Mouse (Mus musculus) heart, postnatal 0 days (tissue): ENCODE results near the gene Gns. TPM values are rescaled to one million over a fixed set of nuclear protein-coding genes. Genes with fewer than 3 reads are reported as not detected.

Experiments used
- ATAC-seq: fragments of 200-750 bp; cut with Nextera tagmentation; 2 replicates; pipeline ENCODE4 v1.8.0; 2017; ENCODE audit warnings: low read depth, moderate number of reproducible peaks, moderate library complexity; ENCODE audit not compliant: insufficient read depth
- DNase-seq: peaks from one replicate; pipeline ENCODE4 v3.0.0-alpha.2; 2016; ENCODE audit warnings: low spot score
- H3K27ac ChIP-seq: fragments of 300-500 bp; sonication (generic); 2 replicates; pipeline ENCODE4 v1.5.1; 2014; ENCODE audit warnings: low read depth, mild to moderate bottlenecking
- H3K27me3 ChIP-seq: fragments of 300-500 bp; sonication (generic); 2 replicates; pipeline ENCODE4 v1.6.1; 2014; ENCODE audit warnings: low read length, mixed read lengths; ENCODE audit not compliant: control insufficient read depth, insufficient read depth
- H3K36me3 ChIP-seq: fragments of 300-500 bp; sonication (generic); replicated peaks from 2 replicates; pipeline ENCODE4 v1.6.1; 2014; ENCODE audit warnings: low read length, mixed read lengths; ENCODE audit not compliant: control insufficient read depth, insufficient read depth
- H3K4me1 ChIP-seq: fragments of 300-500 bp; sonication (generic); 2 replicates; pipeline ENCODE4 v1.6.1; 2014; ENCODE audit warnings: antibody characterized with exemption; ENCODE audit not compliant: control insufficient read depth, insufficient read depth
- H3K4me2 ChIP-seq: fragments of 300-500 bp; sonication (generic); 2 replicates; pipeline ENCODE4 v1.6.1; 2014; ENCODE audit warnings: low read depth, mild to moderate bottlenecking, low read length, moderate library complexity
- H3K4me3 ChIP-seq: fragments of 300-500 bp; sonication (generic); 2 replicates; pipeline ENCODE4 v1.5.1; 2014; ENCODE audit warnings: low read depth, low read length
- H3K9ac ChIP-seq: fragments of 300-500 bp; sonication (generic); replicated peaks from 2 replicates; pipeline ENCODE4 v1.6.1; 2014; ENCODE audit warnings: low read depth, low read length, mixed read lengths
- H3K9me3 ChIP-seq: fragments of 300-500 bp; sonication (generic); replicated peaks from 2 replicates; pipeline ENCODE4 v1.6.1; 2016; ENCODE audit warnings: low read length; ENCODE audit not compliant: control insufficient read depth
- CTCF ChIP-seq: IDR thresholded peaks from 2 replicates; pipeline ENCODE4 v1.5.1; 2016; ENCODE audit warnings: antibody characterized with exemption, control low read depth, low read depth
- EP300 ChIP-seq: IDR thresholded peaks from 2 replicates; pipeline ENCODE4 v1.6.1; 2016; ENCODE audit warnings: antibody characterized with exemption, low read depth
- WGBS: fragments of 180-500 bp; shearing (Covaris S2); extraction: QIAGEN DNeasy Blood & Tissue Kit; methylation state at CpG from one replicate; pipeline ENCODE4 v1.1.7; 2014; 5-methylcytosine and 5-hydroxymethylcytosine counted together
- polyA plus RNA-seq: library from polyadenylated mRNA; unstranded; fragments of >200 nt; fragmentation: Nextera tagmentation; extraction: Ambion mirVana; gene quantifications from 2 replicates; pipeline ENCODE4 v1.2.1, GENCODE M21; 2015
- total RNA-seq: library from RNA; depleted of rRNA; stranded (reverse); fragments of >200 nt; gene quantifications from 2 replicates; pipeline ENCODE4 v1.2.3, GENCODE M21; 2014; ENCODE audit warnings: low replicate concordance

The Gns gene
- total and polyA plus RNA-seq, 2 experiments from 2014 or later = 26.1 to 57.5 TPM

DNA sequence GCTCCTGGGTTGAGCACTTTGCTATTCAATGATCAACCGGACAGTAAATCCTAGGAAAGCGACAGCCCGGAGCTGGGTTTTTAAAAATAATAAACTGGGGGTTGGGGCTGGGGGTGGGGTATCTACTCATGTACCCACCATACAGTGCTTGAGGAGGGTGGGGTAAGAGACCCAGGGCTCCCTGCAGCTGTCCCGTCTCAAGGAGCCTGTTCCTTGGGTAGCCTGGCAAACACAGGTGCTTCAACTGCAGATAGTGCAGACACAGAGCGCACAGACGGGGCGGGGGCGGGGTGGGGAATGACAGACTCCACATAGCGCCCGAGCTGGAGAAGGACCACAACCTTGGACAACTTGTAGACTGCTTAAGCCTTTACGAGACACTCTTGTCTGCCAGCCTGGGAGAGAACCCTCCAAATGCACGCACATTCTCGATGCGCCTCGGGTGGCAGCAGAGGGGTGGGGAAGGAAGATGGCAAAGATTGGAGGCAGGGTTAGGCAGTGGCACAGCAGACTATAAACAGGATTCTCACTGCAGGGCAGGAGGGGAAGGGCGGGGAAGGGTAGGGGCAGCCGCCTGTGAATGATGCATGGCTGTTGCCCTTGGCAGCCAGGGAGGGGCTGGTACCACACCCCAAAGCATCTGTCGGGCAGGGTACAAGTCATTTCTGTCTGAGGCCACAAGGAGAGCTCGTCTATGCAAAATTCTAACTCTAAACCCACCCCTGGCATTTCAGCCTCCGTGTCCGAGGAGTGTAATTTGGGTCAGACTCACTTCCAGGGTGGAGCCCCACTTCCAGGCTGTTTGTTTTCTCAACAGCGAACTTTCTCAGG, 55.0 kb downstream of the Gns start:
- H3K27me3 ChIP-seq = no peaks in the 10 kb centered on the region
- H3K9me3 ChIP-seq = no peaks in the 10 kb centered on the region
- H3K27ac ChIP-seq = no peak overlapping the region; the same call in none of the 2 replicates
- no peak overlapping the region for H3K9ac ChIP-seq
- TF ChIP-seq EP300 (no peak), CTCF (no peak)
- DNase-seq = no peak
- no peak overlapping the region for H3K4me3 ChIP-seq
- 46% methylated on average over 22 of the region's 22 CpGs for WGBS
- peak; percentile 36 for ATAC-seq
- peaks cover 49% of the 10 kb centered on the region for H3K4me1 ChIP-seq
- H3K36me3 ChIP-seq = peaks cover 20% of the 10 kb centered on the region
- H3K4me2 ChIP-seq = no peak overlapping the region

DNA sequence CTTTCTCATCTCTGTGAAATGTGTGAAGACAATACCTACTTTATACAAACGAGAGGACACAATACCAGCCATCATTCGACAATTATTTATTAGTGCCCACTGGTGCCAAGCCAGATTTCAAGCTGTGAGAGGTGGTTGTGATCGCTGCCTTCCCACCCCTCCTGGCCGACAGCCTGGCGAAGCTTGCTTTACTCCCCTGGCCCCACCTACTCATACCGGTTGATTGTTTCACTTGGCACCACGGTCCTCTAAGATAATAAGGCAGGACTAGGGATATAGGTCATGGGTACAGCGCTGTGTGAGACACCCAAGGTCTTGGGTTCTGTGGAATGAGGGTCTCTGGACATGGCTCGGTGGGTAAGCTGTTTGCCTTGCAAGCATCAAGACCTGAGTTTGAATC, 56.1 kb downstream of the Gns start:
- Histone ChIP-seq H3K36me3 (peaks cover 9% of the 10 kb centered on the region), H3K9ac (no peak overlapping the region), H3K4me1 (peaks cover 61% of the 10 kb centered on the region), H3K4me2 (0 out of 2 replicates have a peak overlapping the region, but pooled peaks have one; percentile 4), H3K4me3 (no peak overlapping the region), H3K27me3 (no peaks in the 10 kb centered on the region), H3K27ac (peak overlapping the region; percentile 44; the same call in 1 of the 2 replicates), H3K9me3 (no peaks in the 10 kb centered on the region)
- ATAC-seq (peak; percentile 58; the same call in 1 of the 2 replicates), DNase-seq (peak; percentile 62)
- 21% methylated on average over 9 of the region's 9 CpGs for WGBS
- TF ChIP-seq EP300 (no peak), CTCF (no peak)

DNA sequence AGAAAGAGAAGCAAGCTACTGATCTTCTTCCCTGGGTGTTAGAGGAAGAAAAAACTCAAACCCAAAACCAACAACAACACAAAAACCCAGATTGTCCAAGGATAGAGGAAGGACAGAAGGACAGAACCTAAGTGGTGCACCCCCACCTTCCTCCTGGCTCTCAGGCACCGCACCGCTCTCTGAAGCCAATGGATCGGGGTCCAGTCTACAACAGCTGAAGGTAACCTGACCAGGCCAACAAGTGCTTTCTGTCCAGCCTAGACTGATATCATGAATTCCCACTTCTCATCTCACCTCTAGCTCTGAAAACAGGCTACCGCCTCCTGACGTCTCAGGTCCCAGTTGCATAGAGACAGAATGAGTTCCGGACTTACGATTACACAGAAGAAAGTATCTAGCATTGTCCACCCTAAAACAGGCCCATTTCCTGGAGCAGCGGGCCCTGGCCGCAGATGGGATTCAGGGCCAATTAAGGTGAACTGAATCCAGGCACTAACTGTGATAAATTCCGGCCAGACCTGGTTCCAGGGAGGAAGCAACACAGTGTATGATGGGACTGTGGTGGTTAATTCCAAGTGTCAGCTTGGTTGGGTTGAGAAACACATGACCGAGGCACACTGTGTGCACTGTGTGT, 56.9 kb downstream of the Gns start:
- Histone ChIP-seq H3K4me3 (no peak overlapping the region), H3K4me2 (0 out of 2 replicates have a peak overlapping the region, but pooled peaks have one; percentile 4), H3K9ac (no peak overlapping the region), H3K27ac (0 out of 2 replicates have a peak overlapping the region, but pooled peaks have one; percentile 44), H3K4me1 (peaks cover 68% of the 10 kb centered on the region), H3K36me3 (peaks cover 3% of the 10 kb centered on the region; the same call in 1 of the 2 replicates), H3K9me3 (no peaks in the 10 kb centered on the region), H3K27me3 (no peaks in the 10 kb centered on the region)
- 70% methylated on average over 11 of the region's 11 CpGs for WGBS
- TF ChIP-seq EP300 = no peak
- TF ChIP-seq CTCF = no peak
- DNase-seq = no peak
- ATAC-seq = no peak

DNA sequence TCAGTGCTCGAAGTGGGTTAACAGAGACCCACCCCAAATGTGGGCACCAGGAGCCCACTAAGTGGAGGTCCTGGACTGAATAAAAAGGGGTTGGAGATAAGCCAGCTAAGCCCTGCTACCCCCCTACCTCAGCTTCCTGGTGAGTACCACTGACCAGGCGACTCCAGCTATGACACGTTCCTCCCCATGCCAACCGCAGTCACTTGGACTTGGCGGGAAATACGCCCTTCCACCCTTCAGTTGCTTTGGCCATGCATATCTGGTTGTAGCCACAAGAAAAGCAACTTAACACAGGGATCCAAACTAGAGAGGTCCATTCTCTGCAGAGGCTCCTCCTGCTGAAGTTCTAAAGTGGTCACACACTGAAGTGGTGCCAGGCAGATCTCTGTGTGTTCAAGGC, 57.4 kb downstream of the Gns start:
- H3K4me1 ChIP-seq = peaks cover 73% of the 10 kb centered on the region
- H3K9ac ChIP-seq = no peak overlapping the region
- H3K4me2 ChIP-seq = no peak overlapping the region
- ATAC-seq (no peak), DNase-seq (no peak)
- H3K9me3 ChIP-seq = no peaks in the 10 kb centered on the region
- no peak overlapping the region for H3K4me3 ChIP-seq
- 72% methylated on average over 6 of the region's 6 CpGs for WGBS
- no peaks in the 10 kb centered on the region for H3K27me3 ChIP-seq
- no peaks in the 10 kb centered on the region; the same call in 1 of the 2 replicates for H3K36me3 ChIP-seq
- no peak for TF ChIP-seq EP300
- no peak for TF ChIP-seq CTCF
- H3K27ac ChIP-seq = no peak overlapping the region

DNA sequence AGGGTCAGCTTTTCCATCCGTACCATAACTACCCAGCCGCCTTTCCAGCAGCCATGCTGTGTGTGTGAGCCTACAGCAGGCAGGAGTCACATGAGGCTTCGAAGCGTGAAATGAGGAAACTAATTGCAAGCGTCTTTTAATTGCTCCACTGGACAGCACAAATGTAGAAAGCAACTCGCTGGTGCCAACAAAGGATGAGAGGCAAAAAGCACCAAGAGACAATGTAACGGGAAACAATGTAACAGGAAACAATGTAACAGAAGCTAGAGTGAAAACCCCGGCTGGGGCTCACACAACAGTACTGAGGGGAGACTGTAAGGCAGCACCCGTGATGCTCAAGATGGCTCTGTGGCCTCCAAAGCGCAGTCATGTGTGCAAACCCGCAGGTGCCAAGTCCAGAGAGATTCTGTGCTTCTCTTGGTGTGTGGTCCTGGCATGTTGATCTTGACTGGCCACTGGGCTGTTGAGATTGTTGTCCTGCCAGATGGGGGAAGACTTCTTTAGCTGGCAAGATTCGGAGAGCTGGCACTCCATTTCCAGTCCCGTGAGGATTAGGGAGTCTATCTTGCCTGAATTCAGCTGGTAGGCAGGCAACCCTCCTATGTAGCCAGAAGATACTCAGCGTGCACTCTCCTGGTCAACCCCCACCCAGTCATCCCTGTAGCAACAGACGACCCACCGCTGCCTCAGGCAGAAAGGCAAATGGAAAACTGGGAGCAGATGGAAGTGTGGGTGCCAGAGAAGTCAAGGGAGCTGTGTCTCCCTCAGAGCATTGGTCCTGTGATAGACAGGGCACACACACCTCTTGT, 58.9 kb downstream of the Gns start:
- Histone ChIP-seq H3K4me1 (peaks cover 87% of the 10 kb centered on the region), H3K27ac (peak overlapping the region; percentile 46), H3K4me3 (no peak overlapping the region), H3K27me3 (no peaks in the 10 kb centered on the region), H3K9ac (no peak overlapping the region), H3K9me3 (no peaks in the 10 kb centered on the region), H3K36me3 (no peaks in the 10 kb centered on the region), H3K4me2 (no peak overlapping the region)
- 65% methylated on average over 16 of the region's 16 CpGs for WGBS
- ATAC-seq = no peak
- no peak for TF ChIP-seq EP300
- TF ChIP-seq CTCF = no peak
- no peak for DNase-seq
